ENCODE assay signal across 27 mouse cellular contexts in the genomic region with DNA sequence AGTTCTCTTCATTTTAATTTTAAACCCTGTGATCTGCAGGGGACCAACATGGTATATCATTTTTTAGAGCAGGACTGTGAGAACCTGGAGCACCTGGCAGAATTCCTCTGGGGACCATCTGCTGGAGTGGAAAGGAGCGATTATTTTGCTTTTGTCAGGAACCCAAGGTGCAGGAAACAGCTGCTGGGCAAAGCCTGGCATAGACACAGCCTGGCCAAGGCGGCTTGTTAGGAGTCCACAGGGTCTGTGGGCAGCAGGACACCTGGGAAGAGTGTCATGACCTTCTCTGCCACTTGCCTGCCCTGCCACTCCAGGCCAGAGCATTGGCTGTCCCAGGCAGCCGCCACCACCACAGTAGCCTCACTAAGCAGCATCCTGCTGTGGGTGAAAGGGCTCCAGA.
DNase-seq lines count a peak whose midpoint lies in the region; ATAC-seq lines count a peak whose summit lies in the region.
"Had no signal": no experiment of that assay in that cellular context is flagged by ENCODE, and none has a peak within 500 bp of the region (broad histone marks: within the 10 kb centered on the region; RNA-seq: fewer than 3 reads in every experiment).

No protein-coding gene starts in this region.

- H3K36me3 ChIP-seq in forebrain, embryonic 11.5 days (ENCODE audit: control insufficient read depth, insufficient read depth, low read length) = no peaks in the 10 kb centered on the region
- no peaks in the 10 kb centered on the region for H3K36me3 ChIP-seq in hindbrain, embryonic 13.5 days
- H3K36me3 ChIP-seq in forebrain, embryonic 13.5 days (ENCODE audit: poor library complexity, severe bottlenecking) = no peaks in the 10 kb centered on the region
- H3K36me3 ChIP-seq: embryonic facial prominence, embryonic 12.5 days; embryonic facial prominence, embryonic 15.5 days; forebrain, embryonic 12.5 days; G1E; heart, embryonic 13.5 days; hindbrain, embryonic 15.5 days; kidney, embryonic 15.5 days had no signal

- H3K27me3 ChIP-seq in forebrain, embryonic 11.5 days (ENCODE audit: control insufficient read depth, insufficient read depth, low read length) = no peaks in the 10 kb centered on the region
- H3K27me3 ChIP-seq in hindbrain, embryonic 13.5 days = no peaks in the 10 kb centered on the region
- no peaks in the 10 kb centered on the region for H3K27me3 ChIP-seq in forebrain, embryonic 13.5 days
- H3K27me3 ChIP-seq: CH12.LX; embryonic facial prominence, embryonic 12.5 days; forebrain, embryonic 12.5 days; hindbrain, embryonic 15.5 days; kidney, embryonic 15.5 days had no signal

- ATAC-seq in forebrain, embryonic 11.5 days (replicated peaks; ENCODE audit: low FRiP score) = no peak
- ATAC-seq in hindbrain, embryonic 13.5 days (ENCODE audit: low FRiP score) = no peak
- no peak for ATAC-seq in forebrain, embryonic 13.5 days
- ATAC-seq: forebrain, embryonic 16.5 days; intestine, postnatal 0 days; Patski had no signal

- H3K4me2 ChIP-seq in forebrain, embryonic 11.5 days (ENCODE audit: low read depth, low read length, severe bottlenecking) = no peak overlapping the region
- H3K4me2 ChIP-seq in hindbrain, embryonic 13.5 days = no peak overlapping the region
- H3K4me2 ChIP-seq in forebrain, embryonic 13.5 days = no peak overlapping the region
- H3K4me2 ChIP-seq: embryonic facial prominence, embryonic 12.5 days; embryonic facial prominence, embryonic 15.5 days; forebrain, embryonic 12.5 days; heart, embryonic 13.5 days; hindbrain, embryonic 15.5 days; kidney, embryonic 15.5 days had no signal

- H3K4me3 ChIP-seq in forebrain, embryonic 11.5 days (ENCODE audit: low read depth, low read length) = no peak overlapping the region
- no peak overlapping the region for H3K4me3 ChIP-seq in hindbrain, embryonic 13.5 days
- no peak overlapping the region for H3K4me3 ChIP-seq in forebrain, embryonic 13.5 days
- H3K4me3 ChIP-seq: embryonic facial prominence, embryonic 12.5 days; embryonic facial prominence, embryonic 15.5 days; forebrain, embryonic 12.5 days; heart, embryonic 13.5 days; hindbrain, embryonic 15.5 days; kidney, embryonic 15.5 days had no signal

- no peak overlapping the region for H3K9ac ChIP-seq in forebrain, embryonic 11.5 days (ENCODE audit: low read length)
- no peak overlapping the region for H3K9ac ChIP-seq in hindbrain, embryonic 13.5 days
- no peak overlapping the region for H3K9ac ChIP-seq in forebrain, embryonic 13.5 days
- H3K9ac ChIP-seq: embryonic facial prominence, embryonic 12.5 days; embryonic facial prominence, embryonic 15.5 days; forebrain, embryonic 12.5 days; heart, embryonic 13.5 days; hindbrain, embryonic 15.5 days; kidney, embryonic 15.5 days had no signal

- H3K4me1 ChIP-seq in forebrain, embryonic 11.5 days (replicated peaks; ENCODE audit: control insufficient read depth, insufficient read depth, low read length) = no peaks in the 10 kb centered on the region
- H3K4me1 ChIP-seq in hindbrain, embryonic 13.5 days (replicated peaks) = 0 out of 2 replicates have a peak, but pooled peaks cover 2% of the 10 kb centered on the region
- H3K4me1 ChIP-seq in forebrain, embryonic 13.5 days = no peaks in the 10 kb centered on the region
- H3K4me1 ChIP-seq: embryonic facial prominence, embryonic 12.5 days; embryonic facial prominence, embryonic 15.5 days; forebrain, embryonic 12.5 days; heart, embryonic 13.5 days; hindbrain, embryonic 15.5 days; kidney, embryonic 15.5 days had no signal

- 46% methylated on average over 3 of the region's 3 CpGs for WGBS in forebrain, embryonic 11.5 days
- WGBS in hindbrain, embryonic 13.5 days = 42% methylated on average over 3 of the region's 3 CpGs
- WGBS in forebrain, embryonic 13.5 days = 52% methylated on average over 3 of the region's 3 CpGs

- no peaks in the 10 kb centered on the region for H3K9me3 ChIP-seq in forebrain, embryonic 11.5 days (ENCODE audit: control insufficient read depth, low read length)
- no peaks in the 10 kb centered on the region for H3K9me3 ChIP-seq in hindbrain, embryonic 13.5 days
- H3K9me3 ChIP-seq in forebrain, embryonic 13.5 days (replicated peaks) = no peaks in the 10 kb centered on the region
- H3K9me3 ChIP-seq: embryonic facial prominence, embryonic 12.5 days; embryonic facial prominence, embryonic 15.5 days; forebrain, embryonic 12.5 days; G1E; heart, embryonic 13.5 days; hindbrain, embryonic 15.5 days; kidney, embryonic 15.5 days had no signal

- peak; percentile 25 for DNase-seq in cerebellum, adult 11 months
- no peak for DNase-seq in cerebellum, postnatal 4 days (ENCODE audit: low spot score in 2 of 2)
- peak; percentile 66 for DNase-seq in cerebellum, adult 11-12 months
- peak; percentile 35 for DNase-seq in cerebellum, adult 8-10 months
- DNase-seq in cerebellum, postnatal 25 days = peak; percentile 55 to 59
- DNase-seq in forebrain, embryonic 11.5 days (ENCODE audit: low spot score) = no peak
- DNase-seq: adrenal gland, postnatal 10 days; adrenal gland, postnatal 36 days; B cell, adult 2 months; gastrocnemius, postnatal 25 days; heart, adult 18-20 months; heart, postnatal 14 days; heart, postnatal 4 days; kidney, adult 2 months had no signal

- no peak overlapping the region for H3K27ac ChIP-seq in forebrain, embryonic 11.5 days (ENCODE audit: low read depth, low read length)
- H3K27ac ChIP-seq in hindbrain, embryonic 13.5 days = no peak overlapping the region
- no peak overlapping the region for H3K27ac ChIP-seq in forebrain, embryonic 13.5 days
- H3K27ac ChIP-seq: embryonic facial prominence, embryonic 12.5 days; embryonic facial prominence, embryonic 15.5 days; forebrain, embryonic 12.5 days; heart, embryonic 13.5 days; hindbrain, embryonic 15.5 days; kidney, embryonic 15.5 days had no signal

Comparison
In these comparisons a context has a peak if more than half of its experiments do, and no peak if none do; other contexts are left out.
1. DNase-seq: peak in cerebellum, adult 11 months (single experiment), cerebellum, adult 11-12 months (single experiment), cerebellum, adult 8-10 months (single experiment) and cerebellum, postnatal 25 days (2 of 2); none in cerebellum, postnatal 4 days (0 of 2) and forebrain, embryonic 11.5 days (single experiment).